Mouse (Mus musculus): ENCODE results near the gene Pafah1b3. TPM values are rescaled to one million over a fixed set of nuclear protein-coding genes. Genes with fewer than 3 reads are reported as not detected.

Gene Pafah1b3
- polyA plus RNA-seq, 1 experiment from 2014 or later = 198 TPM

DNA sequence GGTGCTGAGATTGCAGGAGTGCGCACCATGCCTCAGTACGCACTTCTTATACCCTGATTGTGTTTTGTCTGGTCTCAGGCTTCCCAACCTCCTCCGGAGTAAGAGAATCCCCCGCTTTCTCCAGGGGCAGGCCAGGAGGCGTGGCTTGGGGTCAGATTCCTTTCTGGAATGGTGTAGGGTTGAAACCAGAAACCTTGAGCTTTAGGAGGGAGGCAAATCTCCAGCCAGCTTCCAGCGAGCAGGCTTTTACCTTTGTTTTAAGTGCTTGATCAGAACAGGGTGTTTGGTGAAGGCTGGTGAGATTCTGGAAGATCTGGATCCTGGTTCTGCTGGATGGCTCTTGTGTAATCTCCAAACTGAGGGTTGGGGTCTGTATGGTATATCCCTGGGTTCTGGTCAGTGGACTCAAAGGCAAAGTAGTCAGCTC is 24.3 kb upstream of the Pafah1b3 start:
- no peak overlapping the region; the same call in 1 of the 2 replicates for H3K9ac ChIP-seq (ENCODE audit: low read length)
- H3K27me3 ChIP-seq (replicated peaks; ENCODE audit: control insufficient read depth, insufficient read depth, low read length) = no peaks in the 10 kb centered on the region
- WGBS = 11% methylated on average over 6 of the region's 6 CpGs
- H3K4me3 ChIP-seq (ENCODE audit: low read depth, low read length) = peak overlapping the region; percentile 21; the same call in 1 of the 2 replicates
- peak overlapping the region; percentile 45 for H3K4me2 ChIP-seq (ENCODE audit: low read length)
- peak overlapping the region; percentile 79 for H3K27ac ChIP-seq (ENCODE audit: low read depth)
- peaks cover 19% of the 10 kb centered on the region for H3K4me1 ChIP-seq (replicated peaks; ENCODE audit: control insufficient read depth, insufficient read depth, low read length)
- H3K9me3 ChIP-seq (ENCODE audit: control insufficient read depth, low read length) = no peaks in the 10 kb centered on the region
- no peaks in the 10 kb centered on the region for H3K36me3 ChIP-seq (ENCODE audit: control insufficient read depth, insufficient read depth, low read length)
- ATAC-seq (replicated peaks; ENCODE audit: low FRiP score, low TSS enrichment, low read depth) (peak; percentile 75), DNase-seq (ENCODE audit: low spot score) (peak; percentile 79)

DNA sequence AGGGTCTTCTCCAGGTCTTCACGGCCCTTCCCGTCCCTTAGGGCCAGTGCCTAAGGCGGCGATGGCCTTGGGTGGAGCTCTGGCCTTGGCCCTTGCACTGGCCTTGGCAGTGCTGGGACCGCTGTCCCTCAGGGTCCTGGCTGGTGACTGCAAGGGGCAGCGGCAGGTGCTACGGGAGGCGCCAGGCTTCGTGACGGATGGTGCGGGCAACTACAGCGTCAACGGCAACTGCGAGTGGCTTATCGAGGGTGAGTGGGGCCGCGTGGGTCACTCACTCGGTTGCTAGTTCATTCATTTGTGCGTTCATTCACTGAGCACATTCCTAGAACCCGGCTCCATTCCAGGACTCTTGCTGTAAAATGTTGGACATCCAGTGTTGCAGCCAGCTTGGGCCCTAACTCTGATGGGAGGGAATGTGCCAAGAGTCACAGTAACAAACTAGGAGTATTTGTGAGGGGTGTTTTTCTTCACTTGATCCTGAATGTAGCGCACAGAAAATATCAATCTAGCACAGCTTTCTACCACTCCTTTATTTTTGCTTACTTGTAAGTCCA is 19.7 kb upstream of the Pafah1b3 start:
- peak overlapping the region; percentile 54 for H3K27ac ChIP-seq (ENCODE audit: low read depth)
- no peak for ATAC-seq (replicated peaks; ENCODE audit: low FRiP score, low TSS enrichment, low read depth)
- H3K4me2 ChIP-seq (ENCODE audit: low read length) = peak overlapping the region; percentile 99
- no peaks in the 10 kb centered on the region for H3K36me3 ChIP-seq (ENCODE audit: control insufficient read depth, insufficient read depth, low read length)
- 14% methylated on average over 21 of the region's 21 CpGs for WGBS
- H3K9me3 ChIP-seq (ENCODE audit: control insufficient read depth, low read length) = no peaks in the 10 kb centered on the region
- DNase-seq (ENCODE audit: low spot score) = peak; percentile 77
- H3K27me3 ChIP-seq (replicated peaks; ENCODE audit: control insufficient read depth, insufficient read depth, low read length) = peaks cover 36% of the 10 kb centered on the region
- H3K9ac ChIP-seq (ENCODE audit: low read length) = peak overlapping the region; percentile 62
- H3K4me3 ChIP-seq (ENCODE audit: low read depth, low read length) = peak overlapping the region; percentile 63
- H3K4me1 ChIP-seq (replicated peaks; ENCODE audit: control insufficient read depth, insufficient read depth, low read length) = peaks cover 31% of the 10 kb centered on the region

DNA sequence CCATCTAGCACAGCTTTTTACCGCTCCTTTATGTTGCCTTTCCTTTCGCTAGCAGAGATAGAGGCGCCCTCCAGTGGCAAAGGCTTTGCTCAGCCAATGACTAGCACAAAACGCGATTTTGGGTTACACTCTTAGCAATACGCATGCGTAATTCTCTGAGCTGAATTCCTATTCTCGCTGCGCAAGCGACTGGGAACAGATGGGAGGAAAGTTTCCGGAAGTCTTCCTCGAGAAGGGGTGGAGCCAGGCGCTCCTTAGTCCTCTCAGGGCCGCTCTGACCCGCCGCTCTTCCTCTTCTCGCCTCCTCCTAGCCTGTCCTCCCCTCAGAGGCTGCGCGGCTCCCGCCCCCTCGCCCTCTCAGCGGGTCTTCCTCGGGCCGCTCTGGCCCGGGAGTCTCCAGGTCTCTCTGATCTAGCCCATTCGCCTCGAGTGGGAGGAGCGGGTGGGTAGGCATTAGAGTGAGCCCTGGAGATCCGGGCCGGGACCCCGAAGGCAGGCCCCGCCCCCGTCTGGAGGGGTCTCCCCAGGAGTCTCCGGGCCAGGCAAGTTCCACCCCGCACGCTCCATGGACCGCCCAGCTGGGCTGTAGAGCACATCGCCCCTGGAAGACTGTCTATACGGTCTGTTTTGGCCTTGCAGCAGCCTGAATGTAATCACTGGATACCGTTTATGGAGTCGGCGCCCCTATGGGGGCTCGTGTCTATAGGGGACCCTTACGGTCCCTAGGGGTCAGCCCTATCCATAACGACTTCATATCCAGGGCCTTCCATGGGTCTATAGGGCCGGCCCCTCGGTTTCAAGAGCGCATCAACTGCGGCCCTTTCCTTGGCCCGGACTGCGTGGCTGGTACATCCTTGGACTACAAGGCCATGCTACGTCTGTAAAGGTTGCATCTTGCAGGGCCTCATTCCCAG is 19.0 kb upstream of the Pafah1b3 start, which contains the start of gene Megf8:
Megf8 (plus strand) TSS at position 633 of the 914 bp plus-strand sequence.
- no peaks in the 10 kb centered on the region for H3K9me3 ChIP-seq (ENCODE audit: control insufficient read depth, low read length)
- WGBS = 1% methylated on average over 52 of the region's 52 CpGs
- peak within 1 kb of the TSS; percentile 63 for H3K4me3 ChIP-seq (ENCODE audit: low read depth, low read length)
- no peaks in the 10 kb centered on the region for H3K36me3 ChIP-seq (ENCODE audit: control insufficient read depth, insufficient read depth, low read length)
- H3K4me1 ChIP-seq (replicated peaks; ENCODE audit: control insufficient read depth, insufficient read depth, low read length) = peaks cover 26% of the 10 kb centered on the region
- peak within 1 kb of the TSS; percentile 99 for H3K4me2 ChIP-seq (ENCODE audit: low read length)
- peak within 1 kb of the TSS; percentile 62 for H3K9ac ChIP-seq (ENCODE audit: low read length)
- H3K27me3 ChIP-seq (replicated peaks; ENCODE audit: control insufficient read depth, insufficient read depth, low read length) = peaks cover 43% of the 10 kb centered on the region
- peak within 1 kb of the TSS; percentile 54 for H3K27ac ChIP-seq (ENCODE audit: low read depth)
- peak; percentile 99 for ATAC-seq (replicated peaks; ENCODE audit: low FRiP score, low TSS enrichment, low read depth)
- DNase-seq (ENCODE audit: low spot score) = peak; percentile 94

DNA sequence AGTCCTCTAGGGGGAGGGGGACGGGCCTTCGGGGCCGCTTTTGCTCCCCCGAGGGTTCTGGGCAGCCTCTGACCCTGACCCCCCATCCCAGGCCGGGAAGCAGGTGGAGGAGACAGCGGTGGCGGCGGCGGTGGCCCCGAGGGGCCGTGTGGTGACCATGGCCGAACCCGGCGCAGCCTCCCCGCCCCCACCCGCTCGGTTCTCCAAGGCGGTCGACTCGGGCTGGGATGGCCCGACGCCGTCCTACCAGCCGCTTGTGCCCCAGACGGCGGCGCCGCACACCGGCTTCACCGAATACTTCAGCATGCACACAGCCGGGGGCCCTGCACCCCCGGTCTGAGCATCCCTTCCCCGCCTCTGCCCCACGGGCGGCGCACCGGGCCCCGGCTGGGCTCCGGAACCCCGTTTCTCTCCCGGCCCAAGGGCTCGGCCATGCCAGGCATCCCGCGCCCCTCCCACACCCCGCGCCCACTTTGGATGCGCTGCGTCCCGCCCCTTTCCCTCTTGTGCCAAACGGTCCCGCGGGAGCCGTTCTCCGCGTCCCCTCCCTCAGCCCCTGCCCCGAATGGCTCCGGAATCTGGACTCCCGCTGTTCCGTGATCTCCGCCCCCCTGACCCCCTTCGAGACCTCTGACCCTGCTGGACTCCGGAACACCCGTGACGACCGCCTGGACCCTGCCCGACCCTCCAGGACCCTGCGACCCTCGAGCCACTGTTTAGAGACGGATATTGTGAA is 17.7 kb upstream of the Pafah1b3 start:
- Histone ChIP-seq H3K27me3 (replicated peaks; ENCODE audit: control insufficient read depth, insufficient read depth, low read length) (peaks cover 45% of the 10 kb centered on the region), H3K4me1 (replicated peaks; ENCODE audit: control insufficient read depth, insufficient read depth, low read length) (peaks cover 21% of the 10 kb centered on the region), H3K36me3 (ENCODE audit: control insufficient read depth, insufficient read depth, low read length) (no peaks in the 10 kb centered on the region), H3K27ac (ENCODE audit: low read depth) (no peak overlapping the region), H3K4me2 (ENCODE audit: low read length) (peak overlapping the region; percentile 66), H3K9me3 (ENCODE audit: control insufficient read depth, low read length) (no peaks in the 10 kb centered on the region), H3K4me3 (ENCODE audit: low read depth, low read length) (peak overlapping the region; percentile 34), H3K9ac (ENCODE audit: low read length) (peak overlapping the region; percentile 32; the same call in 1 of the 2 replicates)
- 1% methylated on average over 64 of the region's 69 CpGs for WGBS
- ATAC-seq (replicated peaks; ENCODE audit: low FRiP score, low TSS enrichment, low read depth) = no peak
- peak; percentile 59 for DNase-seq (ENCODE audit: low spot score)

DNA sequence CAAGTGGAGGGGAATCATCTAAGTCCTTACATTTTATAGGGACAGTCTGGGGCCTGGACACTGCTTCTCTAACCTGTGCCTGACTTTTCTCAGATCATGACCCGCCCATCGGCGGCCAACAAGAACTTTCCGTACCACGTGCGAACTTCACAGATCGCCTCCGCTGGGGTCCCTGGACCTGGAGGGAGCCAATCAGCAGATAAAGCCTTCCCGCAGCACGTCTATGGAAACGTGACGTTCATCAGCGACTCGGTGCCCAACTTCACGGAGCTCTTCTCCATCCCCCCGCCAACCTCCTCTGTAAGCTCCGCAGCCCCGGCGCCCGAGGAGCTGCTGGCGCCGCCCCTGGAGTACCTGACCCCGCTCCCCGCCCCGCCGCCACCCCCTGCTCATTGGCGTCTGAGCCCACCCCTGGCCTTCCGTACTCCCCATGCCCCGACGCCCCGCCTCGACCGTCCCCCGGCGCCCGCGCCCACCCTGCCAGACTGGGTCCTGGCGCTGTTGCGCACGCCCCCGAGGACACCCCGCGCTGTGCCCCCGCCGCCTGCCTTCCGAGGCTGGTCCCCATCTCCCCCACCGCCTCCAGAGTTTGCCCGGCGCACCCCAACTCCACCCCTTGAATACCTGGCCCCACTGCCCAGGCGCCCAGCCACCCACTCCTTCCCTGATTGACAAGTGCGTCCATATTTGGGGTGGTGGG is 17.0 kb upstream of the Pafah1b3 start:
- H3K4me2 ChIP-seq (ENCODE audit: low read length) = peak overlapping the region; percentile 66
- H3K27ac ChIP-seq (ENCODE audit: low read depth) = no peak overlapping the region
- H3K27me3 ChIP-seq (replicated peaks; ENCODE audit: control insufficient read depth, insufficient read depth, low read length) = peaks cover 45% of the 10 kb centered on the region
- WGBS = 2% methylated on average over 48 of the region's 51 CpGs
- no peaks in the 10 kb centered on the region for H3K9me3 ChIP-seq (ENCODE audit: control insufficient read depth, low read length)
- peaks cover 21% of the 10 kb centered on the region for H3K4me1 ChIP-seq (replicated peaks; ENCODE audit: control insufficient read depth, insufficient read depth, low read length)
- H3K9ac ChIP-seq (ENCODE audit: low read length) = peak overlapping the region; percentile 32; the same call in 1 of the 2 replicates
- peak overlapping the region; percentile 34 for H3K4me3 ChIP-seq (ENCODE audit: low read depth, low read length)
- no peak for DNase-seq (ENCODE audit: low spot score)
- no peaks in the 10 kb centered on the region for H3K36me3 ChIP-seq (ENCODE audit: control insufficient read depth, insufficient read depth, low read length)
- no peak for ATAC-seq (replicated peaks; ENCODE audit: low FRiP score, low TSS enrichment, low read depth)

DNA sequence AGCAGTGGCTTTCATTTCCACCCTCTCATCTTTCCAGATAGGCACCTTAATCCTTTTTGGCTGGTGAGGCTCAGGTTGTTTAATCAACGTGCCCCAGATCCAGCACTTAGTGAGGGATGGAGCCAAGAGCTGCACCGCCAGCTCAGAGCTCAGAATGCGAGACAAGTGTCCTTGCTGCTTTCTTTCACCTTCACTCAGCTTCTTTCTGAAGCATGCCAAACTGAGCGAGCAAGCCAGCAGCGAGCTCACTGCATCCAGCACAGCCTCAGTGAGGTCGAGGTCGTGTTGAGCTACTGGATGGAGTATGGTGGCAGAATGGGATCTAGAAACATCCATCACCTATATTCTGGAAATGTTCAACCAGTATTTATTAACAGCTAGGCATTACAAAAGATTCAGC is 15.5 kb upstream of the Pafah1b3 start:
- no peak overlapping the region for H3K9ac ChIP-seq (ENCODE audit: low read length)
- DNase-seq (ENCODE audit: low spot score) (no peak), ATAC-seq (replicated peaks; ENCODE audit: low FRiP score, low TSS enrichment, low read depth) (no peak)
- WGBS = 41% methylated on average over 7 of the region's 7 CpGs
- H3K4me2 ChIP-seq (ENCODE audit: low read length) = no peak overlapping the region
- H3K27ac ChIP-seq (ENCODE audit: low read depth) = no peak overlapping the region
- H3K36me3 ChIP-seq (ENCODE audit: control insufficient read depth, insufficient read depth, low read length) = no peaks in the 10 kb centered on the region
- peaks cover 50% of the 10 kb centered on the region for H3K27me3 ChIP-seq (replicated peaks; ENCODE audit: control insufficient read depth, insufficient read depth, low read length)
- no peak overlapping the region for H3K4me3 ChIP-seq (ENCODE audit: low read depth, low read length)
- no peaks in the 10 kb centered on the region for H3K9me3 ChIP-seq (ENCODE audit: control insufficient read depth, low read length)
- peaks cover 21% of the 10 kb centered on the region for H3K4me1 ChIP-seq (replicated peaks; ENCODE audit: control insufficient read depth, insufficient read depth, low read length)

DNA sequence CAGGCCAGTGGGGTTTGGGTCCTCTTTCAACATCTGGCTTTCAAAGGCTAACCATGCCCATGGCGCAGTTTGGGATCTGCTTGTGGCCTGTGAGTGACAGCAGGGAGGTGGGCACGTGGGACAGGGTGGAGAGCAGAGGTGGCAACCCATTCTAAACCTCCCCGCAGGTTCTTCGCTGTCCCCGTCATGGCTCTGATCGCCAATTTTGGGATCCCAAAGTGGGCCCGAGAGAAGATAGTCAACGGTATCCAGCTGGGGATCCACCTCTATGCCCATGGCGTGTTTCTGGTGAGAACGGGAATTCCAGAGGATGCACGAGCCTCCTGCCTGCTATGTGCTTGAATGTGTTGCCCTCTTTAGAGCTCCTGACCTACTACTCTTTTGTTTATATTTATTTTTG is 13.4 kb upstream of the Pafah1b3 start:
- Histone ChIP-seq H3K9me3 (ENCODE audit: control insufficient read depth, low read length) (no peaks in the 10 kb centered on the region), H3K4me2 (ENCODE audit: low read length) (no peak overlapping the region), H3K9ac (ENCODE audit: low read length) (no peak overlapping the region), H3K4me1 (replicated peaks; ENCODE audit: control insufficient read depth, insufficient read depth, low read length) (peaks cover 12% of the 10 kb centered on the region), H3K36me3 (ENCODE audit: control insufficient read depth, insufficient read depth, low read length) (no peaks in the 10 kb centered on the region), H3K27me3 (replicated peaks; ENCODE audit: control insufficient read depth, insufficient read depth, low read length) (peaks cover 57% of the 10 kb centered on the region), H3K27ac (ENCODE audit: low read depth) (no peak overlapping the region), H3K4me3 (ENCODE audit: low read depth, low read length) (no peak overlapping the region)
- ATAC-seq (replicated peaks; ENCODE audit: low FRiP score, low TSS enrichment, low read depth) = no peak
- 76% methylated on average over 11 of the region's 11 CpGs for WGBS
- no peak for DNase-seq (ENCODE audit: low spot score)

DNA sequence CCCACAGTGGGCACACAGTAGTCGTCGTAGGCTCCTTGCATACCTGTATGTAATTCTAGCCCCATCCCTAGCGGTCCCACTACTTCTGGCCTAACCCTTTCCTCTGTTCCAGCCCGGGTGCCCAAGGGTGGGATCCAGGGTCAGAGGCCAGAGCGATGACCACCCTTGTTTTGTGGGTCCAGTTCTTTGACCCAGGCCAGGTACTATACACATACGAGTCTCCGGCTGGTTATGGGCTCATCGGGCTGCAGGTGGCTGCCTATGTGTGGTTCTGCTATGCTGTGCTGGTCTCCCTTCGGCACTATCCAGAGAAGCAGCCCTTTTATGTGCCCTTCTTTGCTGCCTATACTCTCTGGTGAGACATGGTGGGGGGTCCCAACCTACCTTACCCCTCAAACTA is 11.6 kb upstream of the Pafah1b3 start:
- no peak overlapping the region for H3K9ac ChIP-seq (ENCODE audit: low read length)
- no peaks in the 10 kb centered on the region for H3K36me3 ChIP-seq (ENCODE audit: control insufficient read depth, insufficient read depth, low read length)
- no peak overlapping the region for H3K4me3 ChIP-seq (ENCODE audit: low read depth, low read length)
- 0 out of 2 replicates have a peak, but pooled peaks cover 3% of the 10 kb centered on the region for H3K4me1 ChIP-seq (replicated peaks; ENCODE audit: control insufficient read depth, insufficient read depth, low read length)
- no peak for DNase-seq (ENCODE audit: low spot score)
- ATAC-seq (replicated peaks; ENCODE audit: low FRiP score, low TSS enrichment, low read depth) = no peak
- no peaks in the 10 kb centered on the region for H3K9me3 ChIP-seq (ENCODE audit: control insufficient read depth, low read length)
- no peak overlapping the region for H3K4me2 ChIP-seq (ENCODE audit: low read length)
- WGBS = 80% methylated on average over 9 of the region's 9 CpGs
- H3K27ac ChIP-seq (ENCODE audit: low read depth) = no peak overlapping the region
- H3K27me3 ChIP-seq (replicated peaks; ENCODE audit: control insufficient read depth, insufficient read depth, low read length) = peaks cover 39% of the 10 kb centered on the region
